Mouse (Mus musculus) megakaryocyte, embryonic 14.5 days (primary cell): ENCODE measurements around the gene Tmem202.

ENCODE experiments used
- FLI1 ChIP-seq: IDR thresholded peaks from 2 replicates; pipeline ENCODE4 v1.6.1; 2012; ENCODE audit warnings: low read length, inconsistent platforms, mixed read lengths
- GATA1 ChIP-seq: IDR thresholded peaks from 3 replicates; pipeline ENCODE4 v1.6.1; 2012; ENCODE audit warnings: mixed read lengths, low read length, inconsistent platforms, borderline replicate concordance

- no peak for TF ChIP-seq GATA1
- TF ChIP-seq FLI1, result no peak
These were observed 9.4 kb upstream of the Tmem202 start for GRCm38 (mm10) chr9:59548961-59549487.
